Mouse (Mus musculus) erythroblast, embryonic 14.5 days (primary cell): ENCODE data around the gene Ccdc92.

ENCODE experiments used
- GATA1 ChIP-seq: IDR thresholded peaks from 2 replicates; pipeline ENCODE4 v1.6.1; 2012; ENCODE audit warnings: low read length, inconsistent platforms, mixed read lengths
- TAL1 ChIP-seq: IDR thresholded peaks from 3 replicates; pipeline ENCODE4 v1.6.1; 2012; ENCODE audit warnings: low read length, inconsistent platforms, mixed read lengths

- TF ChIP-seq TAL1 (no peak), GATA1 (no peak)
Measured at GRCm38 (mm10) chr5:124844929-124845328, 17.3 kb downstream of the Ccdc92 start.
